Mouse (Mus musculus) thymus, postnatal 0 days (tissue): Measurements from ENCODE around the gene Slc1a6. TPM values are rescaled to one million over a fixed set of nuclear protein-coding genes. Genes with fewer than 3 reads are reported as not detected.

Source experiments
- polyA plus RNA-seq: library from polyadenylated mRNA; unstranded; fragments of >200 nt; fragmentation: Nextera tagmentation; extraction: Ambion mirVana; gene quantifications from 2 replicates; pipeline ENCODE4 v1.2.1, GENCODE M21; 2015

Slc1a6 gene
- polyA plus RNA-seq, 1 experiment from 2014 or later: 0.09 TPM

Other genes with a start within 250 kb of the Slc1a6 start
- 300 and 352 TPM in 2 replicates for gene Ilvbl, start 206.2 kb upstream of the Slc1a6 start, polyA plus RNA-seq
- 3.5 TPM in 2 replicates for gene Syde1, start 188.5 kb upstream of the Slc1a6 start, polyA plus RNA-seq
- gene Olfr1357, start 162.4 kb upstream of the Slc1a6 start, polyA plus RNA-seq: 0.05 and 0.18 TPM in 2 replicates
- gene Casp14, start 62.2 kb upstream of the Slc1a6 start, polyA plus RNA-seq: 0.14 and 0.20 TPM in 2 replicates
- not detected in 2 replicates for gene Ccdc105, start 27.4 kb upstream of the Slc1a6 start, polyA plus RNA-seq
- gene Olfr1356, start 71.7 kb downstream of the Slc1a6 start, polyA plus RNA-seq: not detected in 2 replicates
- not detected in 2 replicates for gene Olfr1355, start 95.0 kb downstream of the Slc1a6 start, polyA plus RNA-seq
- gene Olfr1354, start 132.7 kb downstream of the Slc1a6 start, polyA plus RNA-seq: not detected in 2 replicates
- not detected in 2 replicates for gene Olfr8, start 170.1 kb downstream of the Slc1a6 start, polyA plus RNA-seq
- not detected in 2 replicates for gene Olfr1353, start 182.8 kb downstream of the Slc1a6 start, polyA plus RNA-seq
- not detected in 2 replicates for gene Olfr1352, start 200.6 kb downstream of the Slc1a6 start, polyA plus RNA-seq
- not detected in 2 replicates for gene Olfr1351, start 232.0 kb downstream of the Slc1a6 start, polyA plus RNA-seq
- not detected in 2 replicates for gene Olfr57, start 248.2 kb downstream of the Slc1a6 start, polyA plus RNA-seq